Mouse (Mus musculus) ES-Bruce4 (cell line): ENCODE measurements around the gene Ska2. TPM values are rescaled to one million over a fixed set of nuclear protein-coding genes. Genes with fewer than 3 reads are reported as not detected.
A peak's percentile ranks its signal among the peaks of the same experiment; 100 is the strongest.

Experiments
- H3K27ac ChIP-seq: 2 replicates; pipeline ENCODE4 v1.5.1; 2012; ENCODE audit warnings: low read length, inconsistent platforms; ENCODE audit not compliant: insufficient read depth
- H3K27me3 ChIP-seq: 2 replicates; pipeline ENCODE4 v1.6.1; 2012; ENCODE audit warnings: mild to moderate bottlenecking, low read length, inconsistent platforms; ENCODE audit not compliant: control insufficient read depth, poor library complexity, insufficient read depth, severe bottlenecking
- H3K36me3 ChIP-seq: 2 replicates; pipeline ENCODE4 v1.6.1; 2012; ENCODE audit warnings: inconsistent platforms, mild to moderate bottlenecking, low read length, moderate library complexity; ENCODE audit not compliant: control insufficient read depth, poor library complexity, insufficient read depth, severe bottlenecking
- H3K4me1 ChIP-seq: one replicate; pipeline ENCODE4 v1.8.1; 2011; ENCODE audit warnings: low read length; ENCODE audit not compliant: control insufficient read depth, insufficient read depth
- H3K4me3 ChIP-seq: 2 replicates; pipeline ENCODE4 v1.5.1; 2011; ENCODE audit warnings: low read depth, mild to moderate bottlenecking, low read length
- H3K9ac ChIP-seq: 2 replicates; pipeline ENCODE4 v1.6.1; 2012; ENCODE audit warnings: low read depth, mild to moderate bottlenecking, inconsistent platforms; ENCODE audit not compliant: poor library complexity, severe bottlenecking
- H3K9me3 ChIP-seq: replicated peaks from 2 replicates; pipeline ENCODE4 v1.6.1; 2012; ENCODE audit warnings: mild to moderate bottlenecking, low read length, inconsistent platforms; ENCODE audit not compliant: control insufficient read depth, poor library complexity, insufficient read depth, severe bottlenecking
- CTCF ChIP-seq: IDR thresholded peaks from one replicate; pipeline ENCODE4 v1.8.1; 2011; ENCODE audit warnings: low read depth, low read length
- EP300 ChIP-seq: IDR thresholded peaks from 2 replicates; pipeline ENCODE4 v1.6.1; 2011; ENCODE audit warnings: low read depth, low read length; ENCODE audit not compliant: insufficient read depth
- POLR2A ChIP-seq: IDR thresholded peaks from one replicate; pipeline ENCODE4 v1.8.1; 2011; ENCODE audit warnings: low read length; ENCODE audit not compliant: insufficient read depth
- polyA plus RNA-seq: library from polyadenylated mRNA; stranded (reverse); fragments of >200 nt; gene quantifications from 2 replicates; pipeline ENCODE4 v1.2.4, GENCODE M21; 2011; ENCODE audit warnings: low read depth; ENCODE audit not compliant: missing spikeins, insufficient read depth, insufficient read length

Gene Ska2
- polyA plus RNA-seq, 1 experiment = 104 TPM

DNA sequence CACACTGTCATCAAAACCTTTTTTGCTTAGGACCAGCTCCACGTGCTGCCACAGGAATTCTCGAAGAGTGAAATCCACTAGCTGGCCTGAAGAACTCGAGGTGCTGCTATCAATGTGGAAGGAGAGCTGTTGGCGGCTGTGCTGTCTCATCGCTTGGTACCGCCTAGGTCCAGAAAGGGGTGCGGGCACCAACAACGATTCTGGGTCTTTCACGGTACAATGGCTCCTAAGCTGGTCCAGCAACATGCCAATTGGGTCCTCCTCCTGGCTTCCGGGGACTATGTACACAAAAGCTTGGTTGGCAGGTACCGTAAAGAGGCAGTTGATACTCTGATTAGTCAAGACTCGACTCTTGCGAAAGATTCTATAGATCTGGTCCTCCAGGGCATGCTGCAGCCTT, 23.6 kb upstream of the Ska2 start:
- TF ChIP-seq CTCF (no peak), EP300 (no peak), POLR2A (no peak)
- H3K36me3 ChIP-seq = peaks cover 26% of the 10 kb centered on the region
- peak overlapping the region; percentile 89 for H3K4me3 ChIP-seq

DNA sequence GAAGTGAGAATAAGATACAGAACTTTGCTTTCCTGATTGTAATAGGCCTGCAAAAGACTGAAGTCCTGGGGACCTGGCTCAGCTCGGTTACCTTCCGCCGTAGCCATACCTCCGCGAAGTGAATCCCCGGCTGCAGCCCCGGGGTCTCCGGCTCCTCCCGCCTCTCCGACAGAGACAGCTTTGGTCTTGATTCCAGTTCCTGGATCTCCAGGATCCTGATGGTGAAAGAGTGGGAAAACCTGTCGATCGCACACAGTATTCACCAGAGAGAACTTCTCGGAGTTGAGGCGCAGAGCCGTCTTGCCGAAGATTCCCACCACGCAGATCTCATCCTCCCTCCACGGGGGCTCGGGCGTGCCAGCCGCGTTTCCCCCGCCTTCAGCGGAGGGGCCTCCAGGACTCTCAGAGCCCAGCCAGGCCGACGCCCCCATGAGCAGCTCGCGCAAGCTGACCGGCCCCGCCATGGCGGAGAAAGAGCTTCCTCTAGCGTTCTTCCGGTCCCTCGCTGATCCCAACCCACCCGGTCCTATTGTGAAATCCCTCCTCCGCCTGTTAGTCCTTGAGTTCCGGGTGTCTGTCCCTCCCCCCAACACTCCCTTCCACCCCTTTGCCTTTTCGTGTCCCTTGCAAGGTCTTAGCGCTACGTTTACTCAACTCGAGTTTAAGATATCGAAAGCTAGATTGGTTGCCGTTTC, 22.6 kb upstream of the Ska2 start, which contains the start of gene Smg8:
TSS of gene Smg8 (minus strand) at position 485 of the 695 bp plus-strand sequence.
- Histone ChIP-seq H3K4me3 (peak within 1 kb of the TSS; percentile 89), H3K9me3 (no peaks in the 10 kb centered on the region), H3K27me3 (no peaks in the 10 kb centered on the region), H3K36me3 (peaks cover 23% of the 10 kb centered on the region), H3K27ac (no peak within 1 kb of the TSS), H3K4me1 (peaks cover 2% of the 10 kb centered on the region), H3K9ac (peak within 1 kb of the TSS; percentile 86)
- TF ChIP-seq EP300 (0 out of 2 replicates have a peak, but pooled peaks have one; percentile 17), CTCF (no peak), POLR2A (peak; percentile 82)

More for the DNA sequence above, 23.6 kb upstream of the Ska2 start:
- peaks cover 2% of the 10 kb centered on the region for H3K4me1 ChIP-seq
- H3K27me3 ChIP-seq = no peaks in the 10 kb centered on the region
- H3K9ac ChIP-seq = peak overlapping the region; percentile 86
- H3K27ac ChIP-seq = no peak overlapping the region
- H3K9me3 ChIP-seq = no peaks in the 10 kb centered on the region

DNA sequence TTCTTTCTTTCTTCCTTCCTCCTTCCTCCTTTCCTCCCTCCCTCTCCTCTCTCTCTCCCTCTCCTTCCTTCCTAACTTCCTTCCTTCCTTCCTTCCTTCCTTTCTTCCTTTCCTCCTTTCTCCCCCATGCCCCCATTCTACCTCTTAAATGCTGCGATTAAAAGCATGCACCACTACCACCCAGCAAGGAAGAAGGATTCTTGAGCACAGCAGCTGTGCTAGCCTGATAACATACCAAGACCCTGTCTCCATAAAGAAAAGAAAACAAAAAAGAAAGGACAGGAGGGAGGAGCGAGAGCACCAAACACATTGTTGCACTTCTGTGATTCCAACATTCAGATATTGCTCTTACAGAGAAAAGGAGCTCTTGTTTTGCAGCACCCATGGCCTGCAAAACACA, 21.9 kb upstream of the Ska2 start:
- Histone ChIP-seq H3K9ac (peak overlapping the region; percentile 86; the same call in 1 of the 2 replicates), H3K4me3 (no peak overlapping the region), H3K4me1 (peaks cover 2% of the 10 kb centered on the region), H3K27ac (no peak overlapping the region), H3K36me3 (peaks cover 26% of the 10 kb centered on the region), H3K9me3 (no peaks in the 10 kb centered on the region), H3K27me3 (no peaks in the 10 kb centered on the region)
- TF ChIP-seq CTCF (no peak), EP300 (no peak), POLR2A (no peak)

DNA sequence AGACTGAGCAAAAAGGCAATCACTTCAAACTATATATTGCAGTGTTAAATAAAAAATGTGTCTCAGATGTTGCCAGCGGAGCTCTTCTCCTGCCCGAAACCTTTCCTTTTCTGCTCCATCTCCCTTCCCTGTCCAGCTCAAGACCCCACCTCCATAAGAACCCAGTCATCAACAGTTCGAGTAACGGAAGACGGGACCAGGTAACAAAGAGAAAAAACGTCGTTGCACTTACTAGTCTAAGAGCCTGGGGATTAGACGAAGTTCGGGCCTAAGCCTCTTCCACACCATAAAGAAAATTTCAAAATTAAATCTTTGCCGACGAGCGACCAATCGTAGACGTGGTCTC, 652 bp upstream of the Ska2 start, which contains the start of gene Prr11:
TSS of gene Prr11 (minus strand) at position 300 of the 346 bp plus-strand sequence.
- TF ChIP-seq POLR2A (no peak), EP300 (no peak), CTCF (no peak)
- H3K4me1 ChIP-seq = no peaks in the 10 kb centered on the region
- H3K36me3 ChIP-seq = peaks cover 42% of the 10 kb centered on the region
- H3K27me3 ChIP-seq = no peaks in the 10 kb centered on the region
- H3K9ac ChIP-seq = peak within 1 kb of the TSS; percentile 93
- H3K9me3 ChIP-seq = no peaks in the 10 kb centered on the region
- peak within 1 kb of the TSS; percentile 80 for H3K27ac ChIP-seq
- peak within 1 kb of the TSS; percentile 98 for H3K4me3 ChIP-seq

DNA sequence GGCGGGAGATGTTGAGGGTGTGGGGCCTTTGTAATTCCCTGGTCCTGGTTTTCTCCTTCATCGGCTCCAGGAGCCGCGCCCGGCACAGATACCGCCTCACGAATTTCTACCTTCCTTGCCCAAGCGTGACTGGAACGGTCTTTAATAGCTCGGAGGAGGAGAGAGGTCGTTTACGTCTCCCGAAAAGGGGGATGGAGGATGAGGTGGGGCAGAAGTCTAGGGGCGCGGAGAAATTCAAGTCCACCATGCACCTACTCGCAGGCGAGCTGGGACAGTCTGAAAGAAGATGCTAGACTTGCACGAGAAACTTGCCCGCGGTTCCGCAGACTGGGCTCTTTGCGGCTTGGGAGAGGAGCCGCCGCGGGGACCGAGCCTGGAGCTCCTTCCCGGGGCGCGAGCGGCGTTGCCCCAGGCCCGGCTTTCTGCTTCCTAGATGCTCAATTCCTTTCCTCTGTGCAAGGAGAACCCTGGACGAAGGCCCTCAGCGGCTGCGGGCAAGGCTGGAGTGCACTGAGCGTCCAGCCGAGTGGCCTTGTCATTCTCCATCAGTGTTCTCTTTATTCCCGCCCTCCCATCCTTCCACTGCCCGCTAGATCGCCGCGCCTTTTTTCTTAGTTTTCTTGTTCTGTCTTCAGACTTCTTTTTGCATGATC, 611 bp downstream of the Ska2 start:
- Histone ChIP-seq H3K27ac (peak overlapping the region; percentile 80), H3K4me1 (no peaks in the 10 kb centered on the region), H3K36me3 (peaks cover 38% of the 10 kb centered on the region), H3K4me3 (peak overlapping the region; percentile 95), H3K9me3 (no peaks in the 10 kb centered on the region), H3K27me3 (no peaks in the 10 kb centered on the region), H3K9ac (peak overlapping the region; percentile 91)
- TF ChIP-seq EP300 (0 out of 2 replicates have a peak, but pooled peaks have one; percentile 1), CTCF (no peak)
